Mouse (Mus musculus) stomach, embryonic 15.5 days (tissue): ENCODE results near the gene C330007P06Rik. TPM values are rescaled to one million over a fixed set of nuclear protein-coding genes. Genes with fewer than 3 reads are reported as not detected.

Experiments used
- ATAC-seq: fragments of 200-750 bp; cut with Nextera tagmentation; 2 replicates; pipeline ENCODE4 v1.8.0; 2017; ENCODE audit warnings: low read depth, moderate number of reproducible peaks, moderate TSS enrichment; ENCODE audit not compliant: insufficient read depth, low FRiP score
- H3K27ac ChIP-seq: fragments of 300-500 bp; sonication (generic); 2 replicates; pipeline ENCODE4 v1.5.1; 2015; ENCODE audit warnings: mild to moderate bottlenecking, inconsistent platforms
- H3K27me3 ChIP-seq: fragments of 300-500 bp; sonication (generic); replicated peaks from 2 replicates; pipeline ENCODE4 v1.6.1; 2015; ENCODE audit warnings: inconsistent platforms
- H3K36me3 ChIP-seq: fragments of 300-500 bp; sonication (generic); 2 replicates; pipeline ENCODE4 v1.6.1; 2015; ENCODE audit warnings: inconsistent platforms
- H3K4me1 ChIP-seq: fragments of 300-500 bp; sonication (generic); 2 replicates; pipeline ENCODE4 v1.6.1; 2015; ENCODE audit warnings: inconsistent platforms
- H3K4me2 ChIP-seq: fragments of 300-500 bp; sonication (generic); 2 replicates; pipeline ENCODE4 v1.6.1; 2015; ENCODE audit warnings: mild to moderate bottlenecking, inconsistent platforms
- H3K4me3 ChIP-seq: fragments of 300-500 bp; sonication (generic); replicated peaks from 2 replicates; pipeline ENCODE4 v1.5.1; 2015; ENCODE audit warnings: inconsistent platforms
- H3K9ac ChIP-seq: fragments of 300-500 bp; sonication (generic); 2 replicates; pipeline ENCODE4 v1.6.1; 2015; ENCODE audit warnings: inconsistent platforms
- H3K9me3 ChIP-seq: fragments of 300-500 bp; sonication (generic); 2 replicates; pipeline ENCODE4 v1.6.1; 2016; ENCODE audit warnings: inconsistent platforms
- WGBS: fragments of 180-500 bp; shearing (Covaris S2); methylation state at CpG from one replicate; pipeline ENCODE4 v1.1.7; 2015; 5-methylcytosine and 5-hydroxymethylcytosine counted together
- polyA plus RNA-seq: library from polyadenylated mRNA; unstranded; fragments of >200 nt; fragmentation: Nextera tagmentation; extraction: Ambion mirVana; gene quantifications from 2 replicates; pipeline ENCODE4 v1.2.1, GENCODE M21; 2015

C330007P06Rik gene
- polyA plus RNA-seq, 1 experiment from 2014 or later = 26.9 TPM

DNA sequence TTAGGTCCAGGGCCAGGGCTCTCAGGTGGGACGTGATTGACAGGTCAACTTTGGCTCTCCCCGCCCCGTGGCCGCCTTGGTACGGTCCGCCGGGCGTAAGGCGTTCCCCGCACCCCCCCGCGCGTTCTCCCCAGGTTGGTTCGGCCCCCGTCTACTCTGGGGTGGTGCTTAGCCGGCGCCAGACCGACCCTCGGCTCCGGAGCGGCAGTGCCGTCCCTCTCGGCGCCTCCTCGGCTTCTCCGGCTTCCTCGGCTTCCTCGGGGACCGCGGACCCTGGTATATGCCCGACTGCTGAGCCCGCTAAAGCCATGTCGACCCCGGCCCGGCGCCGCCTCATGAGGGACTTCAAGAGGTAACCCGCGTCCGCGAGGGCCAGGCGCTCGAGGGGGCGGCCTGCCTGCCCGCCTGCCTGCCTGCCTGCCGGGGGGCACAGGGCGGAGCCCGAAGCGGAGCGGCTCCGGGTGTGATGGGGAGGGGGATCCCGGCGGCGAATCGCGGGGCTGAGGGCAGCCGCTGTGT lies 326 bp upstream of the C330007P06Rik start:
- no peaks in the 10 kb centered on the region for H3K4me1 ChIP-seq
- peak overlapping the region; percentile 63 for H3K9ac ChIP-seq
- ATAC-seq = peak; percentile 95
- H3K27me3 ChIP-seq = no peaks in the 10 kb centered on the region
- 17% methylated on average over 54 of the region's 57 CpGs for WGBS
- no peaks in the 10 kb centered on the region for H3K9me3 ChIP-seq
- peak overlapping the region; percentile 68 for H3K4me3 ChIP-seq
- peak overlapping the region; percentile 65 for H3K27ac ChIP-seq
- H3K36me3 ChIP-seq = no peaks in the 10 kb centered on the region
- peak overlapping the region; percentile 54 for H3K4me2 ChIP-seq

DNA sequence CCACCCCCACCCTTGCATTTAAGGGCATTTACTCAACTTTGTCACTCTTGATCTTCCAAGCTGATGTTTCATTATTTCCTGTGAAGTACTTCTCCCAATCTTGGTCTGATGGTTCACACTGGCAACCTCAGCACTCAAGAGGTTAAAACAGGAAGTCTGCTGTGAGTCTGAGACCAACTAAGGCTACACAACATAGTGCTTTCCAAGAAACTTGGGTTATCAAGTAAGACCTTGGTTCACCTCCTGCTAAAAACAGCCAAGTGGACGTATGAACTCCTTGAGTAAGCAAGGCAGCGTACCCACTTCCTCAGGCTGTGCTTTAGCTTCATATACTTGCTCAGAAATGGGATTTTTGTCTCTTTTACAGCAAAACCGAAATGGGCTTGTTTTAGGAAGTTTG lies 3.5 kb downstream of the C330007P06Rik start:
- H3K9ac ChIP-seq = no peak overlapping the region
- no peak for ATAC-seq
- WGBS = 62% methylated on average over 3 of the region's 3 CpGs
- H3K27me3 ChIP-seq = no peaks in the 10 kb centered on the region
- no peaks in the 10 kb centered on the region for H3K4me1 ChIP-seq
- no peak overlapping the region for H3K27ac ChIP-seq
- H3K4me3 ChIP-seq = no peak overlapping the region
- no peak overlapping the region for H3K4me2 ChIP-seq
- no peaks in the 10 kb centered on the region for H3K36me3 ChIP-seq
- H3K9me3 ChIP-seq = no peaks in the 10 kb centered on the region

DNA sequence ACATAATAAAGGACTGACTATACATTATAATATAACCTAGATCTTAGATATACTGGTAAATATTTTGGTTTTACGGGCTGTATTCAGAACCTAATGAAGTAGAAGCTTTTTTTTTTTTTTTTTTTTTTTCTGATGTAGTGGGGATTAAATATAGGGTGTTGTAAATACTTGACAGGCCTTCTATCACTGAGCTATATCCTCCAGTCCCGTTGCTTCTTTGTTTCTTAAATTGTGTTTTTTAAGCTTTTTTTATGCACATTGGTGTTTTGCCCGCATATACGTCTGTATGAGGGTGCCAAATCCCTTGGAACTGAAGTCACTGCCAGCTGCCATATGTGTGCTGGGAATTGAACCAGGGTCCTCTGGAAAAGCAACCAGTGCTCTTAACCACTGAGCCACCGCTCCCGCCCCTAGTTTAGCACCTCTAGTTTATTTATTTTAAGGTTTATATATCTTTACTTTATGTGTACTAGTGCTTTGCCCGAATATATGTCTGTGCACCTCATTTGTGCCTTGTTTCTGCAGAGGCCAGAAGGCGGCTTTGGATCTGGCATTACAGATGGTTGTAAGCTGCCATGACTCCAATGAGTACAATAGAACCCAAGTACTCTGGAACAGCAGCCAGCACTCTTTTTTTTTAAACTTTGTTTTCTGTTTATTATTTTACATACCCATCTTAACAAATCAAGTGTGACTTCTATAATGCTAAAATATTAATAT lies 9.1 kb downstream of the C330007P06Rik start:
- H3K27me3 ChIP-seq = no peaks in the 10 kb centered on the region
- H3K4me3 ChIP-seq = peak overlapping the region; percentile 46; the same call in 1 of the 2 replicates
- peaks cover 4% of the 10 kb centered on the region; the same call in 1 of the 2 replicates for H3K4me1 ChIP-seq
- peak overlapping the region; percentile 29; the same call in 1 of the 2 replicates for H3K4me2 ChIP-seq
- 53% methylated on average over 8 of the region's 8 CpGs for WGBS
- no peaks in the 10 kb centered on the region for H3K9me3 ChIP-seq
- H3K9ac ChIP-seq = no peak overlapping the region
- no peak overlapping the region for H3K27ac ChIP-seq
- ATAC-seq = no peak
- no peaks in the 10 kb centered on the region for H3K36me3 ChIP-seq

DNA sequence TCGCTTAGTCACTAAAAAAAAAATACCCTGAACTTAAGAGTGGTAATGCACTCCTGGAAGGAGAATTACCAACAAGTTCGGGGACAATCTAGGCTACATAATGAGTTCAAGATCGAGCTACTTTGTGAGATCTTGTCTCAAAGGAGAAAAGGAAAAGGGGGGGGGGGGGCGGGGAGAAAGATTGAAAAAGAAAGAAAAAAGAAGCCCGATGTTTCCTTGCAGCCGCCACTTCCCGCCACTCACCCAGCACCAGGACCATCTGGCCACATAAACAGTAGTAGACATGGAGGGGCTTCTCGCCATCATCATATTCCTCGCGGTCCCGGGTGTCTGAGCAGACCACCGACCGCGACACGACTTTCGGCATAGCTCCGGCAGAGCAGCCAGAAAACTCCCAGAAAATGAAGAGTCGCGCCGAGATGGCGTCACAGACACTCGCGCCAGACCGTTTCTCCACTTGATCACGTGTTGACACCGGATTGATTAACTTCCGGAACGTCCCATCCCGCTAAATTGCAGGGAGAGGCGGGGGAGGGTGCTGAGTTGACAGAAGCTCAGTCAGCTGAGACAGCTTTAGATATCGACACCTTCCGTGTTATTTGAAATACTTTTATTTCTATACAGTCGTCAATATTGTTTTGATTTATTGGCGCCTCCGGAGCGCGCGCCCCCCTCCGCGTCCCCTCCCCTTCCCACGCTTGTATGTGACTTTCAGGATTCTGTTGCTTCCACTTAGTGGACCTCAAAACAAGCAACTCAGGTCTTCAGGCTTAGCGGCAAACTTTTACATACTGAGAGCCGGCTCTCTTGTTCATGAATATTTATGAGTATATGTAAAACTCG lies 9.9 kb downstream of the C330007P06Rik start:
- ATAC-seq = peak; percentile 72; the same call in 1 of the 2 replicates
- Histone ChIP-seq H3K9me3 (no peaks in the 10 kb centered on the region), H3K27ac (0 out of 2 replicates have a peak overlapping the region, but pooled peaks have one; percentile 59), H3K36me3 (no peaks in the 10 kb centered on the region), H3K9ac (peak overlapping the region; percentile 22; the same call in 1 of the 2 replicates), H3K4me1 (peaks cover 4% of the 10 kb centered on the region; the same call in 1 of the 2 replicates), H3K4me2 (peak overlapping the region; percentile 49), H3K27me3 (no peaks in the 10 kb centered on the region), H3K4me3 (peak overlapping the region; percentile 46)
- WGBS = 14% methylated on average over 43 of the region's 44 CpGs

DNA sequence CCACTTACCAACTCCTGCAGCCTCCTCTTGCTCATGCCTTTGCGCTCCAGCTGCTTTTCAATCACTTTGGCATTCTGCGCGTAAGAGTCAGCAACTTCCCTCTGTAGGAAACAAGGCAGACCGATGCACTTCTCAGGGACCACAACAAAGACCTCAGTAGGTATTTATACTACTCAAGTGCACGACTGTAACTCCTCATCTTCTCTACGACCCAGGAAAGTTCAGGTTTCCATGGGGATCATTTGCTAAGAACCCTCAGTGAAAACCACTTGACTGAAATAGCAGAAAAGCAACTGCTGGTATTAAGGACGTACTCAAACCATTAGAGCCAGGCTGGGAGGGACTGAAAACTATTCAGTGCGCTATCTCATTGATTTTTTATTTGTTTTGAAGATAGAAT lies 21.3 kb downstream of the C330007P06Rik start:
- no peak overlapping the region for H3K9ac ChIP-seq
- no peak overlapping the region for H3K27ac ChIP-seq
- H3K4me1 ChIP-seq = no peaks in the 10 kb centered on the region
- WGBS = 80% methylated on average over 8 of the region's 8 CpGs
- H3K9me3 ChIP-seq = no peaks in the 10 kb centered on the region
- no peaks in the 10 kb centered on the region for H3K36me3 ChIP-seq
- no peak for ATAC-seq
- no peak overlapping the region for H3K4me3 ChIP-seq
- no peak overlapping the region for H3K4me2 ChIP-seq
- H3K27me3 ChIP-seq = no peaks in the 10 kb centered on the region

DNA sequence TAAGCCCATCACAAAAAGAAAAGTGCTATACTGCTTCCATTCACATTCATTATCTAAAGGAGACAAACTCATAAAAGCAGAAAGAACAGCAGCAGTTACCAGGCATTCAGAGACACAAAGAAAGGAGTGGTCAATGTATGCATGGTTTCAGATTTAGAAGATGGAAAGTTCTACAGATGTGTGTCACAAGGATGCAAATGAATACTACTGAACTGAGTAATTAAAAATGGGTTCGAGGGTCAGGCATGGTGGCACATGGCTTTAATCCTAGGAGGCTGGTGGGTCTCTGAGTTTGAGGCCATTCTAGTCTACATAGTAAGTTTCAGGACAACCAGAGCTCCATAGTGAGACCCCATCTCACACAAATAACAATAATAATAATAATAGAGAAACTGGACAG lies 26.8 kb downstream of the C330007P06Rik start:
- Histone ChIP-seq H3K36me3 (no peaks in the 10 kb centered on the region), H3K27me3 (no peaks in the 10 kb centered on the region), H3K4me3 (no peak overlapping the region), H3K27ac (no peak overlapping the region), H3K9me3 (no peaks in the 10 kb centered on the region), H3K4me1 (no peaks in the 10 kb centered on the region), H3K4me2 (no peak overlapping the region), H3K9ac (no peak overlapping the region)
- 93% methylated on average over 1 of the region's 1 CpGs for WGBS
- ATAC-seq = no peak

DNA sequence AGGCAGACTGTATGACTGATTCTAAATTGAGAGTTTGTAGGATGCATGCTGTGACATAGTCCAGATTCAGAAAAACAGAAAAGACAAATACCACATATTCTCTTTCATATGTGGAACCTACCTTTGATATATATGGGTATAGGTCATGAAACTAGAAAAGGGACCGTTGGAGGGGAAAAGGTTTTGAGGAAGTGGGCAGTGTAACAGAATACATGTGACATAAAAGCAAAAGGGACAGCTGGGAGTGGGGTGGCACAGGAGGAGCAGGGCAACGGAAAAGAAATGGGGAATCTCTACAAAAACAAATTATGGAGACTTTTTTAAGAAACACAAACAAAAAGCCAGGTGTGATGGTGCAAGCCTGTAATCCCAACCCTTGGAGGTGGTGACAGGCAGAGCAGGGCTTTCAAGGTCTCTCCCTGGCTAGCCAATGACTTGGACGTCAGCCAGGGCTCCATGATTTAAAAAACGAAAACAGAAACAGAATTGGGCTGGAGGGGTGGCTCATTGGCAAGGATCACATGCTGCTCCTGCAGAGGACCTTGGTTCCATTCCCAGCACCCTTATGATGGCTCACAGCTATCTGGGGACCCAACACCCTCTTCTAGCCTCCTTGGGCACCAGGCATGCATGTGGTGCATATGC lies 30.4 kb downstream of the C330007P06Rik start:
- H3K27me3 ChIP-seq = no peaks in the 10 kb centered on the region
- no peak for ATAC-seq
- 68% methylated on average over 4 of the region's 4 CpGs for WGBS

DNA sequence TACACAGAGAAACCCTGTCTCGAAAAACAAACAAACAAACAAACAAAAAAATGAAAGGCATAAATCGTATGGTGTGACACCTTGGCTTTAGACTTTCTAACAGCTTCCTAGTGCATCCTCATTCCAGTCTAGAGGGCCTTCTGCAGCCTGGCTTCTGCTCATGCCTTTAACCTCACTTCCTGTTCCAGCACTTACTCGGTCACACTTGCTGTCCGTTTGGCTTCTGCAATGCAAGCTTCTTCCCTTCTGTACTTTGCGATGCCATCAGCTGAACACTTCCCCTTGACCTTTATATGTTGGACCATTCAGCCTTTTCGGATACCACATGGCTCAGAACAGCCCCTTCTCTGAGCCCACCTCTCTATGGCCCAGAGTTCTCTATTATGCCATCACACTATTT lies 32.2 kb downstream of the C330007P06Rik start:
- Histone ChIP-seq H3K9me3 (no peaks in the 10 kb centered on the region), H3K4me1 (no peaks in the 10 kb centered on the region), H3K4me2 (no peak overlapping the region), H3K36me3 (no peaks in the 10 kb centered on the region), H3K9ac (no peak overlapping the region), H3K4me3 (no peak overlapping the region), H3K27me3 (no peaks in the 10 kb centered on the region), H3K27ac (no peak overlapping the region)
- no peak for ATAC-seq
- WGBS = 77% methylated on average over 6 of the region's 6 CpGs

More for the DNA sequence above, 30.4 kb downstream of the C330007P06Rik start:
- Histone ChIP-seq H3K27ac (no peak overlapping the region), H3K4me1 (no peaks in the 10 kb centered on the region), H3K36me3 (no peaks in the 10 kb centered on the region), H3K9ac (no peak overlapping the region), H3K4me3 (no peak overlapping the region), H3K4me2 (no peak overlapping the region), H3K9me3 (no peaks in the 10 kb centered on the region)

DNA sequence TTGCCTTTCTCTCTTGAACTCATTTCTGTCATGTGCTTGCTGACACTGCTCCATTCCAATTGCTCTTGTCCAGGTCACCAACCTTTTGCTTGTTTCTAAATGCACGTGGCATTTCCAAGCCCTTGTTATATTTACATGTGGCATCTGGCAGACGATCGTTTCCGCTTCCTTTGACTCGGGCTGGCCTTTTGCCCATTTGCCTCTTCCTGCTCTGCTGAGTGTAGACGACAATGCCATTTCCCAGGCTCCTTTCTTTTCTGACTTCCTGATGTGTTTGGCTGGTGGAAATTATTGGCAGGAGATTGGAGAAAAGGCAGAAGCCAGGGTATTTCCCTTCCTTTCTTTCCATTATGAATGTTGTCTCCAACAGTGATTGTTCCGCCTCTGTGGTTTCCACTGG lies 34.5 kb downstream of the C330007P06Rik start:
- no peaks in the 10 kb centered on the region for H3K27me3 ChIP-seq
- no peak overlapping the region for H3K27ac ChIP-seq
- no peak overlapping the region for H3K9ac ChIP-seq
- no peaks in the 10 kb centered on the region for H3K4me1 ChIP-seq
- ATAC-seq = no peak
- H3K36me3 ChIP-seq = no peaks in the 10 kb centered on the region
- H3K9me3 ChIP-seq = no peaks in the 10 kb centered on the region
- H3K4me2 ChIP-seq = no peak overlapping the region
- WGBS = 62% methylated on average over 7 of the region's 7 CpGs
- no peak overlapping the region for H3K4me3 ChIP-seq

DNA sequence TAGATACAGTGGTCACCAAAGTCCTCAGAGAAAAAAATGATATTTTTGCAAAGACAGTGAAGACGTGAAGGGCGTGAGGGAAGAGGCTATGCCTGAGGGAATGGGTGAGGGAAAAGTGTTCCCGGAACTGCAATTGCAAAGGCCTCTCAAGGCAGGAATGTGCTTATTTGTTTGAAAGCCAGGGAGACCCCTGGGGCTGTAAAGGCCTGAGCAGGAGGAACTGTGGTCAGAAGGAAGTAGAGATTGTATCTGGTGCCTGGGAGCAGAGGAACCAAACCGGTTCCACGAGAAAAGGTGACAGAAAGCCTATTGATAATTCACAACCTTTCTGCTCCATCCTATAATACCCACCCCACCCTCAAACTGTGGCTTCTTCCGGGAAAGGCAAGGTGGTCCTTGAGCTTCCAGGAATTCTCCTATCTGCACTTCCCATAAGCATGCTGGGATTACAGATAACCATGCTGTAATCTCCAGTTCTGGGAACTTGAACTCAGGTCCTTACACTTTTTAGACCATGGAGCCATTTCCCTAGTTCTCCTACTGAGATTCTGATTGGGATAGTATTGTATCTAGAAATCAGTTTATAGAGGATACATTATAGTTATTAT lies 36.7 kb downstream of the C330007P06Rik start:
- WGBS = 51% methylated on average over 6 of the region's 6 CpGs
- Histone ChIP-seq H3K27ac (no peak overlapping the region), H3K4me3 (no peak overlapping the region), H3K4me2 (no peak overlapping the region), H3K4me1 (no peaks in the 10 kb centered on the region), H3K9me3 (no peaks in the 10 kb centered on the region), H3K9ac (no peak overlapping the region), H3K36me3 (no peaks in the 10 kb centered on the region), H3K27me3 (no peaks in the 10 kb centered on the region)
- no peak for ATAC-seq

DNA sequence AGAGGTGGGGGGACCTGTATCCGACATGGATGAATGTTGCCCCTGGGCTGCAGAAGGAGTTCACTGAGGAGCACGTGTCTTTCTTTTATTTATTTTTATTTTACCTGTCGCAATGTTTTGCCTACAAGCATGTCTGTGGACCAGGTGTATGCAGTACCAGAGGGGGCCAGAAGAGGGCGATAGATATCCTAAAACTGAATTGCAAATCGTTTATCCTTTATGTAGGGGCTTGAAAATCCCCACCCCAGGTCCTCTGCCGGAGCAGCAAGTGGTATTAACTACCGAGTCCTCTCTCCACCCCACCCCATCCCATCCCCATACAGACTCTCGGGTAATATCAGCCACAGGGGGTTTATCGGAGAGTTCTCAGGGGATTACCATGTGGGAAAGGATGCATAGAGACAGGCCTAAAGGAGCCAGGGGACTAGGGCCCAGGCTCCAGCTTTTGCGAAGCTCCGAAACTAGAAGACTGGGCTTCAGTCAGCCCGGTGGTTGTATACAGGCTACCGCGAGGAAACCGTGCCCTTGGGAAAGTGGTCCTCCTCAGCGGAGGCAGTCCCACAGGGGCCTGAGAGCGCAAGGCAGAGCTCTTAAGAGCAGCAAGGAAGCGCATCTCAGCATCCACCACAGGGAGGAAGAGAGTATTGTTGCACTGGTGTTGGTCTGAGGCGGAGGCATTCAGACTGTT lies 40.4 kb downstream of the C330007P06Rik start:
- 0 out of 2 replicates have a peak, but pooled peaks have one; percentile 27 for ATAC-seq
- H3K36me3 ChIP-seq = no peaks in the 10 kb centered on the region
- H3K4me1 ChIP-seq = no peaks in the 10 kb centered on the region
- WGBS = 32% methylated on average over 19 of the region's 19 CpGs
- H3K4me3 ChIP-seq = no peak overlapping the region
- H3K27me3 ChIP-seq = no peaks in the 10 kb centered on the region
- H3K27ac ChIP-seq = no peak overlapping the region
- H3K9ac ChIP-seq = no peak overlapping the region
- H3K4me2 ChIP-seq = peak overlapping the region; percentile 34
- H3K9me3 ChIP-seq = no peaks in the 10 kb centered on the region
